Mouse (Mus musculus) CD4-positive, CD25-positive, alpha-beta regulatory T cell (primary cell): ENCODE data around the gene Cbfa2t3. TPM values are rescaled to one million over a fixed set of nuclear protein-coding genes. Genes with fewer than 3 reads are reported as not detected.

Experiments
- polyA plus RNA-seq: library from polyadenylated mRNA; unstranded; fragments of 100-300 nt; shearing (Covaris generic); gene quantifications from one replicate; pipeline ENCODE4 v1.2.1, GENCODE M21; 2017

Gene Cbfa2t3
- polyA plus RNA-seq, result 0.45 TPM

DNA sequence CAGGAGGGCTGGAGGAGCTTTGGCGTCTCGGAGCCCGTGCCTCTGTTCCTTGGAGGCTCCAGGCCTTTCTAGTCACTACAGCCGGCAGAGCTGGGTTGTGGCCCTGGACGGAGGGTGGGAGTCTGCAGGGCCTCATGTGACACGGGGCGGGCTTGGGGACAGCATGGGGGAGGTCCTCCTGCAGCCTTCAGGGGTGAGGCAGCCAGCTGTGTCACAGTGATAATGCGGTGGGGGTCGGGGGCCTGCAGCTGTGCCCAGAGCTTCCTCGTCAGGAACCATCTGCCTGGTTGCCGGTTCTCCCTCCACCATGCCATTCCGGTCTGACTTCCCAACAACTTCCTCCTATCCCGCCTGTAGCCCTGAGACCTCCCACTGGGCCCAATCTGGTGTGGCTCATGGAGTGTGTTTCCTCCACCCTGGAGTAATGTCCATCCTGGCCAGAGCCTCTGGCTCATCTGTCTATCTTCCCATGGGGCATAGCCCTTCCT is at the start of gene Cbfa2t3:
Cbfa2t3 (minus strand) TSS at position 105 of the 488 bp plus-strand sequence.

DNA sequence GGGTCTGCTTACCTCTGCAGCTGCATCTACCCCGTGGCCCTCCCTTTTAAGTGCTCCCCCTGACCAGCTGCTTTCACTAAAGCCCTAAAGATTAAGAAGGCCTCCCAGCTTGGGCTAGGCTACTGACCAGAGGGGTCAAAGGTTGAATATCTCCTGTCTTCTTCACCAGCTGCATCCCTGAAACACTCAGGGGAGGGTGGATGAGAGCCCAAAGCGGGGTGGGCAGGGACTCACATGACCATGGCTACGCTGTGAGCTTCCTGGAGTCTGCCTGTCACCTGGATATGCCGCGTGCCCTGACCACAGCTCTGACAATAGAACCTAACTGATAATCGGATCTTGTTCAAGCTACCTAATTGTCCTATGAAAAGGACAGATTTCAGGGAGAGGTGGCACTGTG is 76.2 kb downstream of the Cbfa2t3 start, which contains the start of gene Pabpn1l:
Pabpn1l (minus strand) TSS at position 13 of the 400 bp plus-strand sequence.

DNA sequence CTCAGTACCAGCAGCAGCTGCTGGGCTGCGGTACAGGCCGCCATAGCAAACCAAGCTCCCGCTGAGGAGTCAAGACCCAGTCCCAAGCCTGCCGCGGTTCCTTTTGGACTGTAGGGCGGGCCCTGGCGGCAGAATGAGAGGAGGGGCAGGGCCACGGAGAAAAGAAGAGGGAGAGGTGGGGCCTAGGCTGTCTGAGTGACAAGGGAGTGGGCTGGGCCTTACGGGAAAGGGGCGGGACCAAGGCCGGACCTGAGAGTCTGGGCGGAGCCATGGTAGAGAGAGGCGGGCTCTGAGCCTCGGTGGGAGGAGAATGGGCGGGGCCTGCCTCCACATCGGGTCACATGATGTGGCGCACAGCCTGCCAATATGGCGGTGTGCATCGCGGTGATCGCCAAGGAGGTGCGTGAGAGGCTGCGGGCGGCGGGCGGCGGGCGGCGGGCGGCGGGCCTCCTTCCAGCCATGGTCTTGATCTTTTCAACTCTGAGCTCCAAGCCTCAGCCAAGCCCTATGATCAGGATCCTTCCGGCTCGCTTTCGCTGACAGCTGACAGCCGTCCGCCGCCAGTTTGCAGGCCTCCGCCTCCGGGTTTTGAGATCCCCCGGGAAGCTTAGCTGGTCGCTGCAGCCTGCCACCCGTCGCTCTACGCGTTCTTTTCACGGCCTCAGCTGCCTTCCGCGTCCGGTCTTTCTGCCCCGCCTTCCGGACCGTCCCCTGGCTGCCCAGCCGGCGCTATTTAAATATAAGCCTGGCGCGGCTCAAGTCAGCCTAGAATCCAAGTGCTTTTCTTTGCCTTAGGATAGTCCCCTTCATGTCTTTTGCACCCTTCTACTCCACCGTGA is 87.4 kb downstream of the Cbfa2t3 start, which contains the start of the genes Galns and Trappc2l:
Galns (minus strand) TSS at position 169 of the 839 bp plus-strand sequence.
Trappc2l (plus strand) TSS at position 346 of the 839 bp plus-strand sequence.

DNA sequence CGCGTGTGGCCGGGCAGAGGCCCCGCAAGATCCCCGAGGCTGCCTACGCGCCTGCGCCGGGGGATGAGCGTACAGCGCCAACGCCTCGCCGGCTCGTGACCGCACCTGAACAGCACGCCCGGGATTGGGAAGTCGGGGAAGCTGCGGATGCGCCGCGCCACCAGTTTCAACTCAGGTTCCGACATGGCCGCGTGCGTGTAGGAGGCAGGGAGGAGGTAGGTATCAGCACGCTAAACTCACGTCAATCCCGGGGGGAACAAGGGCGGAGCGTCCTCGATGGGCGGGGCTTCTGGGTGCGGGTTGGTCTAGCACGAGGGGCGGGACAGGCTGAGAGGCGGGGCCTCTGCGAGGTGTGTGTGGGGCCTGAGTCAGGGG is 122.3 kb downstream of the Cbfa2t3 start, which contains the start of gene Aprt:
Aprt (minus strand) TSS at position 262 of the 375 bp plus-strand sequence.

Other genes starting within 250 kb of the Cbfa2t3 start
- 4.0 TPM for gene Snai3, start 238.4 kb downstream of the Cbfa2t3 start, polyA plus RNA-seq
- gene Rnf166, start 223.0 kb downstream of the Cbfa2t3 start, polyA plus RNA-seq, result 148 TPM
- 86.8 TPM for gene Ctu2, start 223.0 kb downstream of the Cbfa2t3 start, polyA plus RNA-seq
- 18.8 TPM for gene Piezo1, start 147.8 kb downstream of the Cbfa2t3 start, polyA plus RNA-seq
- gene Cdt1, start 131.1 kb downstream of the Cbfa2t3 start, polyA plus RNA-seq, result 24.4 TPM
- 192 TPM for gene Aprt, start 122.2 kb downstream of the Cbfa2t3 start, polyA plus RNA-seq
- gene Galns, start 87.6 kb downstream of the Cbfa2t3 start, polyA plus RNA-seq, result 12.3 TPM
- gene Trappc2l, start 87.5 kb downstream of the Cbfa2t3 start, polyA plus RNA-seq, result 50.3 TPM
- gene Pabpn1l, start 76.4 kb downstream of the Cbfa2t3 start, polyA plus RNA-seq, result not detected
- gene Acsf3, start 76.4 kb upstream of the Cbfa2t3 start, polyA plus RNA-seq, result 6.9 TPM
- 0.14 TPM for gene Cdh15, start 148.9 kb upstream of the Cbfa2t3 start, polyA plus RNA-seq